20 mouse cellular contexts compared by ENCODE assay signal in the genomic region with DNA sequence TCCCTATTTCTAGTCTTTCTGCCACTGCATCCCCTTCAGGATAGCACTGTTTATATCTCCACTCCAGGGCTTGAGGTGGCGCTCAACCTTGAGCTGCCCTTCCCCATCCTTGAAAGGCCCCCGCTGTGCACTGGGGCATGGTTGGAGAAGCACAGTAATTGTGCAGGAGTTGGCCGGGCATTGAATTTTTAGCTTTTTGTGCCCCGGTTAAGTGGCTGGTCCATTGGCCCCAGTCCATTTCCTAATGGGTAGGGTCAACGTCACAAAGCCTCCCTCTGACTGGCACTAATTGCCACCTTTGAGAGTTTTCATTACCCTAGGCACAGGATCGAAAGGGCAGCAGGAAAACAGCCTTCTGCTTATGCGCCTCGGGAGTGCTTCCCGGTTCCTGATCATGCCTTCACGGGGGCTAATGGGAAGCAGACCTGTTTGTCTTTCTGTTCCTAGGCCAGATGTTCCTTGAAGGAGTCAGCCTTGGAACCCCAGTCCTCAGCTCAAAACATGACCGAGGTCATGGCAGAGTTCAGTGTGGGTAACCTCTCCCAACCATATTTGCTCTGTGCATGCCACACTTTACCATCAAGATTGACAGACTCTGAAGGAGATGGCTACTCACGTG.
A peak's percentile ranks its signal among the peaks of the same experiment; 100 is the strongest.
DNase-seq lines count a peak whose midpoint lies in the region; TF ChIP-seq lines count a peak whose summit lies in the region.
"Had no signal": no experiment of that assay in that cellular context is flagged by ENCODE, and none has a peak within 500 bp of the region (broad histone marks: within the 10 kb centered on the region; RNA-seq: fewer than 3 reads in every experiment).

No protein-coding gene starts in this region.

- no peaks in the 10 kb centered on the region for H3K36me3 ChIP-seq in limb, embryonic 10.5 days
- H3K36me3 ChIP-seq: embryonic facial prominence, embryonic 15.5 days; heart, embryonic 10.5 days; limb, embryonic 15.5 days; midbrain, embryonic 12.5 days had no signal

- no peaks in the 10 kb centered on the region for H3K9me3 ChIP-seq in limb, embryonic 10.5 days (replicated peaks)
- H3K9me3 ChIP-seq: embryonic facial prominence, embryonic 15.5 days; forebrain, embryonic 13.5 days; heart, embryonic 10.5 days; limb, embryonic 15.5 days; midbrain, embryonic 12.5 days had no signal

- peaks cover 10% of the 10 kb centered on the region; the same call in 1 of the 2 replicates for H3K4me1 ChIP-seq in limb, embryonic 10.5 days

- peak; percentile 44 for DNase-seq in embryo, embryonic 10.5 days (ENCODE audit: low spot score)
- no peak for DNase-seq in embryo, embryonic 11 days
- DNase-seq in layer of hippocampus, postnatal 10 days (ENCODE audit: low spot score in 2 of 2) = peak; percentile 32 to 35
- DNase-seq in layer of hippocampus, adult 11-12 months (ENCODE audit: low spot score) = no peak
- peak; percentile 22 to 57 for DNase-seq in kidney, adult 8-10 months
- DNase-seq in limb, embryonic 10.5 days (ENCODE audit: low spot score) = no peak
- DNase-seq in urinary bladder, postnatal 25 days (ENCODE audit: low spot score) = no peak
- no peak for DNase-seq in gastrocnemius, adult 2 months
- DNase-seq: adrenal gland, postnatal 36 days; cerebellum, postnatal 25 days; gastrocnemius, postnatal 14 days; heart, postnatal 14 days; liver, postnatal 0 days; right cerebral cortex, postnatal 4 days; thymus, adult 2 months had no signal

- no peak overlapping the region for H3K4me3 ChIP-seq in limb, embryonic 10.5 days
- H3K4me3 ChIP-seq in gastrocnemius, adult 2 months = no peak overlapping the region
- H3K4me3 ChIP-seq: embryonic facial prominence, embryonic 15.5 days; forebrain, embryonic 13.5 days; heart, embryonic 10.5 days; limb, embryonic 15.5 days; midbrain, embryonic 12.5 days had no signal

- TF ChIP-seq CTCF in gastrocnemius, adult 2 months (IDR thresholded peaks at IDR 0.05) = no peak

- intact Hi-C loops in gastrocnemius, adult 2 months (cut with DNase I) = no loop called here

- no peaks in the 10 kb centered on the region for H3K27me3 ChIP-seq in limb, embryonic 10.5 days (ENCODE audit: low read depth, poor library complexity, severe bottlenecking)
- H3K27me3 ChIP-seq: embryonic facial prominence, embryonic 15.5 days; forebrain, embryonic 13.5 days; limb, embryonic 15.5 days had no signal

- WGBS in limb, embryonic 10.5 days = 64% methylated on average over 12 of the region's 12 CpGs

- peak overlapping the region; percentile 19; the same call in 1 of the 2 replicates for H3K27ac ChIP-seq in limb, embryonic 10.5 days
- H3K27ac ChIP-seq in gastrocnemius, adult 2 months = no peak overlapping the region
- H3K27ac ChIP-seq: embryonic facial prominence, embryonic 15.5 days; forebrain, embryonic 13.5 days; heart, embryonic 10.5 days; limb, embryonic 15.5 days; midbrain, embryonic 12.5 days had no signal

Comparison
In these comparisons a context has a peak if more than half of its experiments do, and no peak if none do; other contexts are left out.
1. DNase-seq: peak in embryo, embryonic 10.5 days (single experiment), layer of hippocampus, postnatal 10 days (2 of 2) and kidney, adult 8-10 months (2 of 2); none in embryo, embryonic 11 days (single experiment), layer of hippocampus, adult 11-12 months (single experiment), limb, embryonic 10.5 days (single experiment), urinary bladder, postnatal 25 days (single experiment) and gastrocnemius, adult 2 months (single experiment).